Mouse (Mus musculus): Measurements from ENCODE around the gene Srl. TPM values are rescaled to one million over a fixed set of nuclear protein-coding genes. Genes with fewer than 3 reads are reported as not detected.

Srl gene
- polyA plus RNA-seq, 1 experiment from 2014 or later, result 3.1 TPM

DNA sequence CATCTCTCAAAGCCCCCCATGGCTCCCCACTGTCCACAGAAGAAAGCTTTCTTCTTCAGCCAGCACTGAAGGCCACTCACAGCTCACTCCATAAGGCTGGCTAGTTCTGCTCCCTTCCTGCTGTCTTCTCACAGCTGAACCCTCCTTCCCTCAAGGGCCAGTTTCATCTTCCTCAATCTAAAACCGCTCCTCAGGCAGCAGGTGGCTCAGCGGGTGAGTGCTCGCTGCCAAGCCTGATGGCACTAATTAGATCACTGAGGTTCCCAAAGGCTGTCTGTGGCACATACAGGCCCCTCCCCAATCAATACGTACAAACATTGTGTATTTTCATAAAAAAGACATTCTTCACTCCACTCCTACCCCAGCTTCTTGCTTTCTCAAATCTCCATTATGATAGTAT lies 22.5 kb downstream of the Srl start:
- ATAC-seq (ENCODE audit: low FRiP score, low TSS enrichment), result no peak

DNA sequence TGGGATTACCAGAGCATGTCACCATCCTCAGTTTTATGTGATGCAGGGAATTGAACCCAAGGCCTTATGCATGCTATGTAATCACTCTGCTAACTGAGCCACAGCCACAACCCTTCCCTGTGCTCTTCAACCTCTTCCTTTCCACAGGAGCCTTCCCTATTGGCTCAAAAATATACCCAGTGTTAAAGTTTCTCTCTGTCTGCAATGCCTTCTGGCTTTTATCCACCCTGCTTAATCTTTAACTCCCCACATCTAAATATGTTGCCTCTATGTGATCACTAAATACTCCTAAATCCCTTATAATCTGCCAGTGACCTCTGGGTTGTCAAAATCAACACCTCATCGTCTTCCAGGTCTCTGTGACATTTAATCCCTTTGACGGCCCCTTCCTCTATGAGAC lies 23.7 kb downstream of the Srl start:
- ATAC-seq (ENCODE audit: low FRiP score, low TSS enrichment) (no peak), DNase-seq (ENCODE audit: low spot score) (no peak)
- TF ChIP-seq CTCF (IDR thresholded peaks at IDR 0.05; ENCODE audit: low read depth) (no peak), EP300 (optimal IDR thresholded peaks at IDR 0.05) (no peak)
- no peak overlapping the region for H3K27ac ChIP-seq (replicated peaks)
- no peaks in the 10 kb centered on the region for H3K36me3 ChIP-seq (ENCODE audit: control insufficient read depth, insufficient read depth, low read length)
- no peak overlapping the region for H3K4me2 ChIP-seq (replicated peaks; ENCODE audit: low read depth)
- 46% methylated on average over 2 of the region's 2 CpGs for WGBS
- H3K9ac ChIP-seq (ENCODE audit: low read length), result no peak overlapping the region
- no peak overlapping the region for H3K4me3 ChIP-seq (ENCODE audit: low read depth, low read length)
- no peaks in the 10 kb centered on the region for H3K4me1 ChIP-seq (replicated peaks; ENCODE audit: control insufficient read depth, insufficient read depth)
- no peaks in the 10 kb centered on the region for H3K27me3 ChIP-seq (ENCODE audit: control insufficient read depth, insufficient read depth, low read length)
- H3K9me3 ChIP-seq (ENCODE audit: control insufficient read depth, low read length), result no peaks in the 10 kb centered on the region

More for the DNA sequence above, 22.5 kb downstream of the Srl start:
- DNase-seq (ENCODE audit: low spot score), result no peak
- no peak overlapping the region for H3K9ac ChIP-seq (ENCODE audit: low read length)
- H3K9me3 ChIP-seq (ENCODE audit: control insufficient read depth, low read length), result no peaks in the 10 kb centered on the region
- no peaks in the 10 kb centered on the region for H3K27me3 ChIP-seq (ENCODE audit: control insufficient read depth, insufficient read depth, low read length)
- TF ChIP-seq CTCF (IDR thresholded peaks at IDR 0.05; ENCODE audit: low read depth), result no peak
- WGBS, result 71% methylated on average over 4 of the region's 4 CpGs
- no peak overlapping the region for H3K4me2 ChIP-seq (replicated peaks; ENCODE audit: low read depth)
- H3K36me3 ChIP-seq (ENCODE audit: control insufficient read depth, insufficient read depth, low read length), result no peaks in the 10 kb centered on the region
- no peaks in the 10 kb centered on the region for H3K4me1 ChIP-seq (replicated peaks; ENCODE audit: control insufficient read depth, insufficient read depth)
- H3K4me3 ChIP-seq (ENCODE audit: low read depth, low read length), result no peak overlapping the region
- H3K27ac ChIP-seq (replicated peaks), result no peak overlapping the region

DNA sequence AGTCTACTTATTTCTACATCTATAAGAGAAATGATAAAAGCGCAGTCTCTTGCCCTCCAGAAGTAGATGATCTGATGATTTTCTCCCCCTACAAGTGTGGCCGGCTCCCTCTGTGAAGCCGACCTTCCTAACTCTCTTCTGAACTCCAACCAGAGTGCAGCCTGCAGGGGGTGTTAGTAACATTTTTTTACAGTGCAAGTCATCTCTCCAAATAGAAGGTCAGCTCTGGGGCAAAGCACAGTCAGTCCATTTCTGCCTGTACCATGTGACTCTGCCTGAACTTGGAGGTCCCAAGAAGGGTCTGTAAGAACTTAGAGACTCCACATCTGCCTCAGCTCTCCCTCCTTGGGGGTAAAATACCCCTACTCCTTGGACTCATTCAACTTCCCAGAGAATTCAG lies 27.2 kb downstream of the Srl start:
- no peaks in the 10 kb centered on the region for H3K36me3 ChIP-seq (ENCODE audit: control insufficient read depth, insufficient read depth, low read length)
- H3K9me3 ChIP-seq (ENCODE audit: control insufficient read depth, low read length), result no peaks in the 10 kb centered on the region
- ATAC-seq (ENCODE audit: low FRiP score, low TSS enrichment) (no peak), DNase-seq (ENCODE audit: low spot score) (no peak)
- WGBS, result 76% methylated on average over 3 of the region's 3 CpGs
- no peaks in the 10 kb centered on the region for H3K4me1 ChIP-seq (replicated peaks; ENCODE audit: control insufficient read depth, insufficient read depth)
- TF ChIP-seq CTCF (IDR thresholded peaks at IDR 0.05; ENCODE audit: low read depth) (0 out of 2 replicates have a peak, but pooled peaks have one; percentile 7), EP300 (optimal IDR thresholded peaks at IDR 0.05) (no peak)
- H3K4me3 ChIP-seq (ENCODE audit: low read depth, low read length), result no peak overlapping the region
- H3K27ac ChIP-seq (replicated peaks), result no peak overlapping the region
- H3K9ac ChIP-seq (ENCODE audit: low read length), result no peak overlapping the region
- no peak overlapping the region for H3K4me2 ChIP-seq (replicated peaks; ENCODE audit: low read depth)
- H3K27me3 ChIP-seq (ENCODE audit: control insufficient read depth, insufficient read depth, low read length), result no peaks in the 10 kb centered on the region

DNA sequence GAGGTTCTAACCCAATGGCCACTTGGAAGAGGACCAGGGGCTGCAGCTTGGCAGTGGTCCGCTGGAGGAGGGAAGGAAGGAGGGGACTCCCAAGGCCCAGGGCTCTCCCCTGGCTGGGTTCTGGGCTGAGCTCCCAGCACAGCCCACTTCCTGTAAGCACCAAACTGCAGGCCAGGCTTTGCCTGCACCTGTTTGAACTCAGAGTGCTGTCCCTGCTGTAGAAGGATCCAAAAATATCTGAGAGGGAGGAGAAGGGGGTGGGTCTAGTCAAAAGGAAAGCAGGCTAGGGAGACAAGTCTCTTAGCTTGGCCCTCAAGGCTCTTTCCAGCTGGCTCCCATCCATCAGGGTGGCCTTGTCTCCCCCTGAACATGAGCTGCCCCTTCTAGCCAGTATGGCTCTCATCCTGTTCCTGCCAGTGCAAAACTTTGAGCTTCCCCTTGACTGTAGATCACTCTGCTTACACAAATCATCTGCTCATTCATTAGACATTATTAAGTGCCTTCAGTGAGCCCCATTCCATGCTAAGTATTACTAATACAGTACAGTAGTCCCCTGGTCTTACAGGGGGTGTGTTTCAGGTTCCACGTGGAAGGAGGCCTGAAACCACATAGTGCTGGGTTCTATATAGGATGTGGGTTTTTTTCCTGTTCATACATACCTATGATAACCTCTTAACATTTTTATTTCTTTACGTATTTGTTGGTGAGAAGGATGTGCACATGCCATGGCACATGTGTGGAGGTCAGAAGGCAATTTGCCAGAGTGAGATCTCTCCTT lies 28.8 kb downstream of the Srl start:
- peak overlapping the region; percentile 35; the same call in 1 of the 2 replicates for H3K27ac ChIP-seq (replicated peaks)
- TF ChIP-seq CTCF (IDR thresholded peaks at IDR 0.05; ENCODE audit: low read depth) (no peak), EP300 (optimal IDR thresholded peaks at IDR 0.05) (no peak)
- ATAC-seq (ENCODE audit: low FRiP score, low TSS enrichment) (peak; percentile 79; the same call in 1 of the 2 replicates), DNase-seq (ENCODE audit: low spot score) (peak; percentile 23)
- H3K9me3 ChIP-seq (ENCODE audit: control insufficient read depth, low read length), result no peaks in the 10 kb centered on the region
- no peaks in the 10 kb centered on the region for H3K27me3 ChIP-seq (ENCODE audit: control insufficient read depth, insufficient read depth, low read length)
- H3K36me3 ChIP-seq (ENCODE audit: control insufficient read depth, insufficient read depth, low read length), result no peaks in the 10 kb centered on the region
- no peak overlapping the region for H3K9ac ChIP-seq (ENCODE audit: low read length)
- WGBS, result 49% methylated on average over 3 of the region's 3 CpGs
- no peak overlapping the region for H3K4me3 ChIP-seq (ENCODE audit: low read depth, low read length)
- no peaks in the 10 kb centered on the region for H3K4me1 ChIP-seq (replicated peaks; ENCODE audit: control insufficient read depth, insufficient read depth)
- H3K4me2 ChIP-seq (replicated peaks; ENCODE audit: low read depth), result no peak overlapping the region

DNA sequence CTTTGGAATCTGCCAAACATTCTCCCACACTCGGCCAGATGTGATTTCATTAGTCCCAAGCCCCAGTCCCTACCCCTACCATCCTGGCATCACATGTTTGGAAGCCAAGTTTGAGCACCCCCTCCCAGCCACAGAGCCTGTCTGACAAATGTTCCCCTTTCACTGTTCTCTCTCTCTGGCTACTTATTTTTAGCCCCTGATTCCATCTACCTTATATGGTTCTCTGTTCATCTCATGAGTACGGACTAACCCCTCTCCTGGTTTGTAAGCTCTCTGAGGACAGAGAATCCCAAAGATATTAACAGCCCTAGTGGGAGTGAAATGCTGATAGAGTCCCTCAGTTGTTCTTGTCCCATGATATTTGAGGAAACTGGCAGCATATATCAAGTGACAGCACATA lies 30.2 kb downstream of the Srl start:
- no peak for TF ChIP-seq EP300 (optimal IDR thresholded peaks at IDR 0.05)
- TF ChIP-seq CTCF (IDR thresholded peaks at IDR 0.05; ENCODE audit: low read depth), result no peak

DNA sequence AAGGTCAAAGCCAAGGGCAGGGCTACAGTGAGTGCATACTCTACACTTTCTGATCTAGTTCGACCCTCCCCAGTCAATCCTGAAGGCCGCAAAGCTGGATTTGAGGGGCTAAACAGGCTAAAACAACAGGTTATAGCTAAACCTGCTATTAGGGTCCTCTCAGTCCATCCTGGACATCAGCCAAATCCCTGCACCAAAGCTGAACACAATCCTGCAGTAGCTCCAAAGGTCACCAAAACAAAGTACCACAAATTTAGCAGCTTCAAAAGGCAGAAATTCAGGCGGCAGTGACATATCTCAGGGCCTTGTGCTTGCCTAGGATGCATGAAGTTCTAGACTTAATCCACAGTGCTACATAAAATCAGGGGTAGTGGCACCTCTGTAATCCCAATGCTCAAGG lies 35.4 kb downstream of the Srl start:
- TF ChIP-seq EP300 (optimal IDR thresholded peaks at IDR 0.05) (no peak), CTCF (IDR thresholded peaks at IDR 0.05; ENCODE audit: low read depth) (no peak)
- Histone ChIP-seq H3K27me3 (ENCODE audit: control insufficient read depth, insufficient read depth, low read length) (no peaks in the 10 kb centered on the region), H3K4me2 (replicated peaks; ENCODE audit: low read depth) (no peak overlapping the region), H3K36me3 (ENCODE audit: control insufficient read depth, insufficient read depth, low read length) (no peaks in the 10 kb centered on the region), H3K9me3 (ENCODE audit: control insufficient read depth, low read length) (no peaks in the 10 kb centered on the region), H3K4me3 (ENCODE audit: low read depth, low read length) (no peak overlapping the region), H3K9ac (ENCODE audit: low read length) (no peak overlapping the region), H3K4me1 (replicated peaks; ENCODE audit: control insufficient read depth, insufficient read depth) (no peaks in the 10 kb centered on the region), H3K27ac (replicated peaks) (no peak overlapping the region)
- DNase-seq (ENCODE audit: low spot score), result no peak
- 85% methylated on average over 3 of the region's 3 CpGs for WGBS
- no peak for ATAC-seq (ENCODE audit: low FRiP score, low TSS enrichment)

More for the DNA sequence above, 30.2 kb downstream of the Srl start:
- 63% methylated on average over 2 of the region's 2 CpGs for WGBS
- H3K36me3 ChIP-seq (ENCODE audit: control insufficient read depth, insufficient read depth, low read length), result no peaks in the 10 kb centered on the region
- no peaks in the 10 kb centered on the region for H3K27me3 ChIP-seq (ENCODE audit: control insufficient read depth, insufficient read depth, low read length)
- ATAC-seq (ENCODE audit: low FRiP score, low TSS enrichment), result no peak
- no peak overlapping the region for H3K4me3 ChIP-seq (ENCODE audit: low read depth, low read length)
- H3K4me2 ChIP-seq (replicated peaks; ENCODE audit: low read depth), result no peak overlapping the region
- H3K4me1 ChIP-seq (replicated peaks; ENCODE audit: control insufficient read depth, insufficient read depth), result no peaks in the 10 kb centered on the region
- H3K27ac ChIP-seq (replicated peaks), result no peak overlapping the region
- no peaks in the 10 kb centered on the region for H3K9me3 ChIP-seq (ENCODE audit: control insufficient read depth, low read length)
- no peak overlapping the region for H3K9ac ChIP-seq (ENCODE audit: low read length)
- no peak for DNase-seq (ENCODE audit: low spot score)

All from stomach, postnatal 0 days (tissue).